Mouse (Mus musculus) midbrain, embryonic 12.5 days (tissue): ENCODE measurements around the gene Arl5c. TPM values are rescaled to one million over a fixed set of nuclear protein-coding genes. Genes with fewer than 3 reads are reported as not detected.

Experiments
- ATAC-seq: fragments of 200-750 bp; cut with Nextera tagmentation; 2 replicates; pipeline ENCODE4 v1.8.0; 2017; ENCODE audit warnings: low read depth, moderate TSS enrichment, moderate library complexity; ENCODE audit not compliant: low FRiP score
- H3K27ac ChIP-seq: fragments of 300-500 bp; sonication (generic); replicated peaks from 2 replicates; pipeline ENCODE4 v1.5.1; 2016; ENCODE audit warnings: mild to moderate bottlenecking
- H3K27me3 ChIP-seq: fragments of 300-500 bp; sonication (generic); 2 replicates; pipeline ENCODE4 v1.6.1; 2016; ENCODE audit warnings: mild to moderate bottlenecking
- H3K36me3 ChIP-seq: fragments of 300-500 bp; sonication (generic); 2 replicates; pipeline ENCODE4 v1.6.1; 2016
- H3K4me1 ChIP-seq: fragments of 300-500 bp; sonication (generic); 2 replicates; pipeline ENCODE4 v1.6.1; 2016
- H3K4me2 ChIP-seq: fragments of 300-500 bp; sonication (generic); replicated peaks from 2 replicates; pipeline ENCODE4 v1.6.1; 2016; ENCODE audit warnings: mild to moderate bottlenecking, moderate library complexity
- H3K4me3 ChIP-seq: fragments of 300-500 bp; sonication (generic); 2 replicates; pipeline ENCODE4 v1.5.1; 2016; ENCODE audit warnings: mild to moderate bottlenecking
- H3K9ac ChIP-seq: fragments of 300-500 bp; sonication (generic); replicated peaks from 2 replicates; pipeline ENCODE4 v1.6.1; 2016; ENCODE audit warnings: mild to moderate bottlenecking, moderate library complexity
- H3K9me3 ChIP-seq: fragments of 300-500 bp; sonication (generic); 2 replicates; pipeline ENCODE4 v1.6.1; 2016; ENCODE audit warnings: mild to moderate bottlenecking
- WGBS: fragments of 180-500 bp; shearing (Covaris S2); methylation state at CpG from one replicate; pipeline ENCODE4 v1.1.7; 2016; 5-methylcytosine and 5-hydroxymethylcytosine counted together
- polyA plus RNA-seq: library from polyadenylated mRNA; unstranded; fragments of >200 nt; fragmentation: Nextera tagmentation; extraction: Ambion mirVana; gene quantifications from 2 replicates; pipeline ENCODE4 v1.2.1, GENCODE M21; 2016

Gene Arl5c
- polyA plus RNA-seq, 1 experiment from 2014 or later = 7.4 TPM

GRCm38 (mm10) chr11:98018858-98019641 lies 23.1 kb upstream of the Arl5c start:
- Histone ChIP-seq H3K27ac (peak overlapping the region; percentile 80), H3K27me3 (peaks cover 8% of the 10 kb centered on the region; the same call in 1 of the 2 replicates), H3K9me3 (no peaks in the 10 kb centered on the region), H3K4me2 (peak overlapping the region; percentile 77), H3K36me3 (peaks cover 39% of the 10 kb centered on the region), H3K4me3 (peak overlapping the region; percentile 75; the same call in 1 of the 2 replicates), H3K4me1 (peaks cover 44% of the 10 kb centered on the region), H3K9ac (peak overlapping the region; percentile 41)
- 21% methylated on average over 10 of the region's 10 CpGs for WGBS
- no peak for ATAC-seq

- ATAC-seq = no peak
- H3K36me3 ChIP-seq = peaks cover 41% of the 10 kb centered on the region
- H3K27me3 ChIP-seq = peaks cover 8% of the 10 kb centered on the region; the same call in 1 of the 2 replicates
- peak overlapping the region; percentile 31; the same call in 1 of the 2 replicates for H3K9ac ChIP-seq
- peak overlapping the region; percentile 80 for H3K27ac ChIP-seq
- WGBS = 62% methylated on average over 6 of the region's 6 CpGs
- H3K4me3 ChIP-seq = no peak overlapping the region
- H3K4me2 ChIP-seq = no peak overlapping the region; the same call in 1 of the 2 replicates
- H3K9me3 ChIP-seq = no peaks in the 10 kb centered on the region
- peaks cover 43% of the 10 kb centered on the region for H3K4me1 ChIP-seq
Observed at GRCm38 (mm10) chr11:98018222-98018621, 22.2 kb upstream of the Arl5c start.

GRCm38 (mm10) chr11:98016824-98017223 lies 20.8 kb upstream of the Arl5c start:
- Histone ChIP-seq H3K27ac (no peak overlapping the region), H3K4me2 (no peak overlapping the region), H3K9me3 (no peaks in the 10 kb centered on the region), H3K4me3 (no peak overlapping the region), H3K4me1 (peaks cover 39% of the 10 kb centered on the region), H3K9ac (no peak overlapping the region), H3K36me3 (peaks cover 42% of the 10 kb centered on the region), H3K27me3 (peaks cover 8% of the 10 kb centered on the region; the same call in 1 of the 2 replicates)
- ATAC-seq = no peak
- 82% methylated on average over 4 of the region's 4 CpGs for WGBS

- Histone ChIP-seq H3K9me3 (no peaks in the 10 kb centered on the region), H3K4me3 (no peak overlapping the region), H3K4me1 (peaks cover 33% of the 10 kb centered on the region), H3K9ac (no peak overlapping the region), H3K27me3 (peaks cover 5% of the 10 kb centered on the region; the same call in 1 of the 2 replicates), H3K36me3 (peaks cover 49% of the 10 kb centered on the region), H3K4me2 (no peak overlapping the region), H3K27ac (no peak overlapping the region)
- ATAC-seq = no peak
- 89% methylated on average over 5 of the region's 5 CpGs for WGBS
Observed at GRCm38 (mm10) chr11:98016177-98016576, 20.2 kb upstream of the Arl5c start.

GRCm38 (mm10) chr11:98012831-98013230 lies 16.9 kb upstream of the Arl5c start:
- no peaks in the 10 kb centered on the region for H3K27me3 ChIP-seq
- WGBS = 82% methylated on average over 10 of the region's 10 CpGs
- H3K9ac ChIP-seq = no peak overlapping the region
- H3K4me2 ChIP-seq = no peak overlapping the region
- no peaks in the 10 kb centered on the region for H3K9me3 ChIP-seq
- H3K4me3 ChIP-seq = no peak overlapping the region
- no peak overlapping the region for H3K27ac ChIP-seq
- H3K4me1 ChIP-seq = peaks cover under 1% of the 10 kb centered on the region; the same call in 1 of the 2 replicates
- ATAC-seq = no peak
- peaks cover 71% of the 10 kb centered on the region for H3K36me3 ChIP-seq

- ATAC-seq = no peak
- WGBS = 61% methylated on average over 9 of the region's 9 CpGs
- Histone ChIP-seq H3K4me2 (no peak overlapping the region), H3K27ac (no peak overlapping the region), H3K9ac (no peak overlapping the region), H3K9me3 (no peaks in the 10 kb centered on the region), H3K4me3 (no peak overlapping the region), H3K27me3 (no peaks in the 10 kb centered on the region), H3K36me3 (peaks cover 72% of the 10 kb centered on the region), H3K4me1 (no peaks in the 10 kb centered on the region)
Observed at GRCm38 (mm10) chr11:98011716-98012115, 15.7 kb upstream of the Arl5c start.

- Histone ChIP-seq H3K9me3 (no peaks in the 10 kb centered on the region), H3K4me3 (no peak overlapping the region), H3K27me3 (peaks cover 4% of the 10 kb centered on the region), H3K4me2 (no peak overlapping the region), H3K36me3 (peaks cover 65% of the 10 kb centered on the region), H3K4me1 (peaks cover 13% of the 10 kb centered on the region), H3K9ac (no peak overlapping the region), H3K27ac (no peak overlapping the region)
- ATAC-seq = no peak
- 87% methylated on average over 11 of the region's 11 CpGs for WGBS
Observed at GRCm38 (mm10) chr11:98008087-98008486, 12.1 kb upstream of the Arl5c start.

GRCm38 (mm10) chr11:98005686-98006085 lies 9.7 kb upstream of the Arl5c start:
- no peak overlapping the region for H3K9ac ChIP-seq
- no peak overlapping the region for H3K4me3 ChIP-seq
- H3K27me3 ChIP-seq = peaks cover 28% of the 10 kb centered on the region
- no peak for ATAC-seq
- H3K9me3 ChIP-seq = no peaks in the 10 kb centered on the region
- no peak overlapping the region for H3K4me2 ChIP-seq
- peaks cover 55% of the 10 kb centered on the region for H3K36me3 ChIP-seq
- WGBS = 85% methylated on average over 10 of the region's 10 CpGs
- peaks cover 35% of the 10 kb centered on the region for H3K4me1 ChIP-seq
- no peak overlapping the region for H3K27ac ChIP-seq

GRCm38 (mm10) chr11:98005076-98005475 lies 9.1 kb upstream of the Arl5c start:
- WGBS = 39% methylated on average over 13 of the region's 13 CpGs

GRCm38 (mm10) chr11:98004161-98004560 lies 8.2 kb upstream of the Arl5c start:
- WGBS = 80% methylated on average over 8 of the region's 8 CpGs
- H3K27me3 ChIP-seq = peaks cover 33% of the 10 kb centered on the region
- H3K36me3 ChIP-seq = peaks cover 41% of the 10 kb centered on the region
- no peaks in the 10 kb centered on the region for H3K9me3 ChIP-seq
- peaks cover 38% of the 10 kb centered on the region for H3K4me1 ChIP-seq
- H3K4me2 ChIP-seq = no peak overlapping the region
- ATAC-seq = no peak
- no peak overlapping the region for H3K4me3 ChIP-seq
- H3K9ac ChIP-seq = no peak overlapping the region
- no peak overlapping the region for H3K27ac ChIP-seq

More at GRCm38 (mm10) chr11:98005076-98005475, 9.1 kb upstream of the Arl5c start:
- H3K4me3 ChIP-seq = no peak overlapping the region
- H3K9me3 ChIP-seq = no peaks in the 10 kb centered on the region
- H3K27ac ChIP-seq = no peak overlapping the region
- ATAC-seq = no peak
- H3K27me3 ChIP-seq = peaks cover 33% of the 10 kb centered on the region
- no peak overlapping the region for H3K4me2 ChIP-seq
- H3K4me1 ChIP-seq = peaks cover 38% of the 10 kb centered on the region
- H3K36me3 ChIP-seq = peaks cover 50% of the 10 kb centered on the region
- no peak overlapping the region for H3K9ac ChIP-seq

GRCm38 (mm10) chr11:98003171-98003671 lies 7.2 kb upstream of the Arl5c start:
- no peak overlapping the region for H3K27ac ChIP-seq
- peaks cover 37% of the 10 kb centered on the region for H3K36me3 ChIP-seq
- peaks cover 38% of the 10 kb centered on the region for H3K4me1 ChIP-seq
- H3K4me3 ChIP-seq = no peak overlapping the region
- no peak overlapping the region for H3K9ac ChIP-seq
- 41% methylated on average over 17 of the region's 17 CpGs for whole genome bisulfite sequencing
- peaks cover 33% of the 10 kb centered on the region for H3K27me3 ChIP-seq
- peak overlapping the region; percentile 26 for H3K4me2 ChIP-seq
- no peaks in the 10 kb centered on the region for H3K9me3 ChIP-seq
- ATAC-seq = no peak

- Histone ChIP-seq H3K4me3 (no peak overlapping the region), H3K27me3 (peaks cover 36% of the 10 kb centered on the region), H3K27ac (no peak overlapping the region), H3K9ac (no peak overlapping the region), H3K9me3 (no peaks in the 10 kb centered on the region), H3K4me2 (peak overlapping the region; percentile 26), H3K4me1 (peaks cover 38% of the 10 kb centered on the region), H3K36me3 (peaks cover 32% of the 10 kb centered on the region)
- ATAC-seq = no peak
- WGBS = 7% methylated on average over 12 of the region's 12 CpGs
Observed at GRCm38 (mm10) chr11:98002627-98003026, 6.6 kb upstream of the Arl5c start.
